ENCODE assay signal across 28 mouse cellular contexts in the genomic region with DNA sequence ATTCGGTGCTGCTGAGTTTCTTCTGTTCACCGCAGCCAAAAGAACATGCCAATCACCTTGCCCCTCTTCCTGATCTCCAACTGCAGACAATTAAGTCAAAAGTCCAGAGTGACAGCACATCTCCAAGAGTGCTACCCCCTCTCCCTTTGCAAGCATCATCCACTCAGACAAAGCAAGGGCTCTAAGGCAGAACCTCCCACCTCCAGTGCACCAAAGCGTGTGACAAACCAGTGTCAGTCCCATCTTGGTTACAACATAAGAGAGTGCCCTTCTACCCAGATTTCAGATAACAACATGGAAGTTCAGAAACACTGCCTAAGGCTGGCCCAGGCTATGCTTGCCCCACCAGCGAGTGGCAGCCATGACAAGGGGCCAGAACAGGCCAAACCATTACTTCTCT.
DNase-seq lines count a peak whose midpoint lies in the region; ATAC-seq and TF ChIP-seq lines count a peak whose summit lies in the region.
"Had no signal": no experiment of that assay in that cellular context is flagged by ENCODE, and none has a peak within 500 bp of the region (broad histone marks: within the 10 kb centered on the region; RNA-seq: fewer than 3 reads in every experiment).

No protein-coding gene starts in this region.

- no peak for TF ChIP-seq CTCF in hindbrain, postnatal 0 days (IDR thresholded peaks at IDR 0.05; ENCODE audit: low read depth)
- TF ChIP-seq CTCF in cerebellum, adult 2 months (IDR thresholded peaks at IDR 0.05; ENCODE audit: borderline replicate concordance, insufficient read depth, low read depth, low read length): no peak

- ATAC-seq in hindbrain, postnatal 0 days: no peak
- ATAC-seq in kidney, embryonic 15.5 days (replicated peaks; ENCODE audit: low FRiP score): no peak
- ATAC-seq in midbrain, embryonic 11.5 days (ENCODE audit: low FRiP score): no peak
- no peak for ATAC-seq in midbrain, embryonic 13.5 days
- ATAC-seq: activated CD4-positive, CD25-positive, alpha-beta regulatory T cell, adult 4 months; CD4-positive, CD25-positive, alpha-beta regulatory T cell, adult 4 months; forebrain, embryonic 14.5 days; forebrain, embryonic 16.5 days; Patski had no signal

- no peak overlapping the region for H3K9ac ChIP-seq in hindbrain, postnatal 0 days (replicated peaks; ENCODE audit: low read length)
- H3K9ac ChIP-seq in kidney, embryonic 15.5 days: no peak overlapping the region
- H3K9ac ChIP-seq in midbrain, embryonic 11.5 days (ENCODE audit: low read length): no peak overlapping the region
- no peak overlapping the region for H3K9ac ChIP-seq in midbrain, embryonic 13.5 days (replicated peaks)
- H3K9ac ChIP-seq: embryonic facial prominence, embryonic 13.5 days; embryonic facial prominence, embryonic 15.5 days; forebrain, embryonic 12.5 days had no signal

- 56% methylated on average over 4 of the region's 4 CpGs for WGBS in hindbrain, embryonic 10.5 days
- WGBS in hindbrain, postnatal 0 days: 59% methylated on average over 4 of the region's 4 CpGs
- WGBS in kidney, embryonic 15.5 days: 76% methylated on average over 4 of the region's 4 CpGs
- 65% methylated on average over 4 of the region's 4 CpGs for WGBS in midbrain, embryonic 11.5 days
- 53% methylated on average over 4 of the region's 4 CpGs for WGBS in midbrain, embryonic 13.5 days
- 85% methylated on average over 4 of the region's 4 CpGs for WGBS in cerebellum, adult 2 months

- H3K4me3 ChIP-seq in hindbrain, embryonic 10.5 days: no peak overlapping the region
- H3K4me3 ChIP-seq in hindbrain, postnatal 0 days (ENCODE audit: low read length): no peak overlapping the region
- no peak overlapping the region for H3K4me3 ChIP-seq in kidney, embryonic 15.5 days (replicated peaks)
- H3K4me3 ChIP-seq in midbrain, embryonic 11.5 days (ENCODE audit: low read depth, low read length): no peak overlapping the region
- H3K4me3 ChIP-seq in midbrain, embryonic 13.5 days (replicated peaks): no peak overlapping the region
- no peak overlapping the region for H3K4me3 ChIP-seq in cerebellum, adult 2 months (replicated peaks; ENCODE audit: insufficient read depth, low read depth, low read length)
- H3K4me3 ChIP-seq: embryonic facial prominence, embryonic 13.5 days; embryonic facial prominence, embryonic 15.5 days; erythroblast, embryonic 14.5 days; forebrain, embryonic 10.5 days; forebrain, embryonic 12.5 days had no signal

- H3K4me2 ChIP-seq in hindbrain, postnatal 0 days (ENCODE audit: low read depth, low read length): no peak overlapping the region
- H3K4me2 ChIP-seq in kidney, embryonic 15.5 days: no peak overlapping the region
- no peak overlapping the region for H3K4me2 ChIP-seq in midbrain, embryonic 11.5 days
- no peak overlapping the region for H3K4me2 ChIP-seq in midbrain, embryonic 13.5 days (replicated peaks)
- H3K4me2 ChIP-seq: embryonic facial prominence, embryonic 13.5 days; embryonic facial prominence, embryonic 15.5 days; forebrain, embryonic 12.5 days had no signal

- H3K4me1 ChIP-seq in hindbrain, embryonic 10.5 days (replicated peaks): peaks cover 34% of the 10 kb centered on the region
- no peaks in the 10 kb centered on the region for H3K4me1 ChIP-seq in hindbrain, postnatal 0 days (ENCODE audit: insufficient read depth, low read length)
- peaks cover 31% of the 10 kb centered on the region for H3K4me1 ChIP-seq in kidney, embryonic 15.5 days
- peaks cover 3% of the 10 kb centered on the region; the same call in 1 of the 2 replicates for H3K4me1 ChIP-seq in midbrain, embryonic 11.5 days (ENCODE audit: control insufficient read depth, insufficient read depth, low read length)
- peaks cover 24% of the 10 kb centered on the region for H3K4me1 ChIP-seq in midbrain, embryonic 13.5 days (replicated peaks)
- H3K4me1 ChIP-seq in cerebellum, adult 2 months (ENCODE audit: control insufficient read depth, insufficient read depth, low read length): no peaks in the 10 kb centered on the region

- no peaks in the 10 kb centered on the region for H3K9me3 ChIP-seq in hindbrain, embryonic 10.5 days
- H3K9me3 ChIP-seq in hindbrain, postnatal 0 days (ENCODE audit: low read length): no peaks in the 10 kb centered on the region
- H3K9me3 ChIP-seq in kidney, embryonic 15.5 days (replicated peaks): no peaks in the 10 kb centered on the region
- H3K9me3 ChIP-seq in midbrain, embryonic 11.5 days (ENCODE audit: control insufficient read depth, low read length): no peaks in the 10 kb centered on the region
- no peaks in the 10 kb centered on the region for H3K9me3 ChIP-seq in midbrain, embryonic 13.5 days
- H3K9me3 ChIP-seq: embryonic facial prominence, embryonic 13.5 days; embryonic facial prominence, embryonic 15.5 days; forebrain, embryonic 10.5 days; forebrain, embryonic 12.5 days had no signal

- no peak overlapping the region; the same call in 1 of the 2 replicates for H3K27ac ChIP-seq in hindbrain, embryonic 10.5 days
- no peak overlapping the region for H3K27ac ChIP-seq in hindbrain, postnatal 0 days
- H3K27ac ChIP-seq in kidney, embryonic 15.5 days: peak overlapping the region; percentile 34; the same call in 1 of the 2 replicates
- H3K27ac ChIP-seq in midbrain, embryonic 11.5 days (ENCODE audit: low read depth, low read length): no peak overlapping the region
- H3K27ac ChIP-seq in midbrain, embryonic 13.5 days: no peak overlapping the region
- H3K27ac ChIP-seq in cerebellum, adult 2 months (ENCODE audit: insufficient read depth, low read length): no peak overlapping the region
- H3K27ac ChIP-seq: embryonic facial prominence, embryonic 13.5 days; embryonic facial prominence, embryonic 15.5 days; forebrain, embryonic 10.5 days; forebrain, embryonic 12.5 days had no signal

- TF ChIP-seq POLR2A in cerebellum, adult 2 months (IDR thresholded peaks at IDR 0.05; ENCODE audit: borderline replicate concordance, insufficient read depth, low read length): no peak

- 0 out of 2 replicates have a peak, but pooled peaks cover 2% of the 10 kb centered on the region for H3K36me3 ChIP-seq in hindbrain, embryonic 10.5 days
- no peaks in the 10 kb centered on the region for H3K36me3 ChIP-seq in hindbrain, postnatal 0 days (ENCODE audit: insufficient read depth, low read length)
- no peaks in the 10 kb centered on the region for H3K36me3 ChIP-seq in kidney, embryonic 15.5 days
- no peaks in the 10 kb centered on the region for H3K36me3 ChIP-seq in midbrain, embryonic 11.5 days (ENCODE audit: control insufficient read depth, insufficient read depth, low read length)
- H3K36me3 ChIP-seq in midbrain, embryonic 13.5 days: 0 out of 2 replicates have a peak, but pooled peaks cover 4% of the 10 kb centered on the region
- H3K36me3 ChIP-seq: embryonic facial prominence, embryonic 13.5 days; embryonic facial prominence, embryonic 15.5 days; G1E had no signal

- peak; percentile 7 for DNase-seq in hindbrain, embryonic 10.5 days (ENCODE audit: low spot score)
- DNase-seq in hindbrain, postnatal 0 days (ENCODE audit: low spot score): no peak
- no peak for DNase-seq in kidney, postnatal 4 days
- DNase-seq in midbrain, embryonic 11.5 days (ENCODE audit: low spot score, missing footprints): peak; percentile 79
- no peak for DNase-seq in cerebellum, adult 2 months
- DNase-seq: adrenal gland, adult 2 months; adrenal gland, postnatal 25 days; B cell, adult 2 months; cerebellum, adult 11-12 months; cerebellum, adult 8-10 months; cerebellum, adult 9-11 months; cerebellum, postnatal 14 days; cerebellum, postnatal 36 days; embryo, embryonic 11 days had no signal

- no peaks in the 10 kb centered on the region for H3K27me3 ChIP-seq in hindbrain, embryonic 10.5 days (ENCODE audit: insufficient read depth, poor library complexity, severe bottlenecking)
- H3K27me3 ChIP-seq in hindbrain, postnatal 0 days (ENCODE audit: insufficient read depth, low read length): no peaks in the 10 kb centered on the region
- H3K27me3 ChIP-seq in kidney, embryonic 15.5 days: no peaks in the 10 kb centered on the region
- no peaks in the 10 kb centered on the region for H3K27me3 ChIP-seq in midbrain, embryonic 11.5 days (ENCODE audit: control insufficient read depth, insufficient read depth, low read length)
- H3K27me3 ChIP-seq in midbrain, embryonic 13.5 days: no peaks in the 10 kb centered on the region
- no peaks in the 10 kb centered on the region for H3K27me3 ChIP-seq in cerebellum, adult 2 months (ENCODE audit: control insufficient read depth, insufficient read depth, low read length)
- H3K27me3 ChIP-seq: CH12.LX; embryonic facial prominence, embryonic 13.5 days; embryonic facial prominence, embryonic 15.5 days; forebrain, embryonic 12.5 days; Patski had no signal

Comparison
In these comparisons a context has a peak if more than half of its experiments do, and no peak if none do; other contexts are left out.
1. DNase-seq: peak in hindbrain, embryonic 10.5 days (single experiment) and midbrain, embryonic 11.5 days (single experiment); none in hindbrain, postnatal 0 days (single experiment), kidney, postnatal 4 days (0 of 2) and cerebellum, adult 2 months (0 of 2).